Mouse (Mus musculus): ENCODE results near the gene Lgals8.
"Not testable (repeated sequence)": the region's sequence is repeated elsewhere in the genome, so short reads cannot be mapped to it uniquely, and the experiment has no call there.

The Lgals8 gene

DNA sequence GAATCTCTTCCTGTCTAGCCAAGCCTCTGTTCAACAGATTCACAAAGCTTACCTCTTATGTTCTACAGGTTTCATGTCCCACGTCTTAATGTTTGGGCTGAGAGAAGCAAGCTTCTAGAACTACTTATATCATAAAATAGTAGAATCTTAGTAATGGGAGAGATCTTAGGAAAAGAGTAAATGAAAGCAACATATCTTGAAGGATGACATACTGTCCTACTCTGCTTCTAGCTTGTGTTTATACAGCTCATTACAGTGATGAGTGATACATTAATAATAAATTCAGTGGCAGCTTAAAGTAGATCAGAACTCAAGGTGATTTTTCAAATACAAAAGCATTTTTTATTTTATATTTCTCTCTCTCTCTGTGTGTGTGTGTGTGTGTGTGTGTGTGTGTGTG is at the start of gene Lgals8:
TSS of gene Lgals8 (minus strand) at position 101 of the 400 bp plus-strand sequence.
- DNase-seq (ENCODE audit: low spot score in 2 of 2), result no peak

DNA sequence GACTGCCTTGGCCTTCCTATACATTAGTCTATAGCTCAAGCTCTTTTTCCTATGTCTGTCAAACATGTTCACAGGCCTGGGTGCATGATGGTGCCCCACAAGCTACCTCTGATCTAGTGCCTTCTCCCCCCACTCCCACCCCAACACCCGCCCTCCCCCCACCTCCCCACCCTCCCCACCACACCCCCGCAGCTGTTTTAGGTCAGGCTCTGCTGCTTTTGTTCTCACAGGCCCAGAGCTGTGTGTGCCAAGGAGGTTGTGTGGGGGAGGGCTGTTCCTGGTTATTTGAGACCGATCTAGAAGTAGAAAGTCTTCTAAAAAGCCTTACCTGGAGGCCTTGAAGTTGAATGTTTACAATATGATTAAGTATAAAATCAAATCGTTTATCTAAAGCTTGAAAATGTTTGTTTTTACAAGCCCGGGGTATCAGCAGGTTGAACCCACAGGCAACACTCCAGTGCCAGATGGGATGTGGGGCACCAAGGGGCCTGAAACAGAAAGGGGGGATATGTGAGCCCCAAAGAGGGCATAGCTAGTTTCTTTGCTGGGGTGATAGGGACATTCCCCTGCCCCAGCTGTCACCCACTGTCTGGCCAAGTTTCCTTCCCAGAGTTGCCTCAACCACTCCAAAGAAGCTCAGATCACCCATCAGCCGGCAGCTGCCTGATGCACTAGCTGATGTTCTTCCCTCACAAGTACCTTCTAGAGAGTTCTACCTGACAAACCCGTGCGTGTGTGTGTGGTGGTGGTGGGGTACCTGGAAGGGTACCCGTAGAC is 46.6 kb upstream of the Lgals8 start:
- DNase-seq (ENCODE audit: low spot score in 2 of 2), result no peak

DNA sequence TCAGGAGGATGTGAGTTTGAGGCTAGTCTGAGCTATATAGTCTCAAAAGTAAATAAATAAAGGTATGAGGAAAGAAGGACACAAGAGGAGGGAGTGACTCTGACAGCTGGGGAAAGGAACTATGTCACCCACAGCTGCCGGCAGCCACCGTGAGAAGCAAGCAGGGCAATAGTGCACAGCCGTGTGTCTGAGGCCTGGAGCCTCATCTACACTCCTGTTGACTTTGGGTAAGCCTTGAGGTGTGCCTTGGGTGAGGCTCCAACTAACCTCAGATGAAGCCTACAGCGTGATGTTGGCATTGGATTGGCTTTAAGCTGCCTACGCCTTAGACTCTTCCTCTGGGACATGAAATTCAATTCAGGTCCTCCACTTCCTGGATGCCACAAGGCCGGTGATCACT is 45.3 kb upstream of the Lgals8 start:
- no peak for DNase-seq (ENCODE audit: low spot score in 2 of 2)

DNA sequence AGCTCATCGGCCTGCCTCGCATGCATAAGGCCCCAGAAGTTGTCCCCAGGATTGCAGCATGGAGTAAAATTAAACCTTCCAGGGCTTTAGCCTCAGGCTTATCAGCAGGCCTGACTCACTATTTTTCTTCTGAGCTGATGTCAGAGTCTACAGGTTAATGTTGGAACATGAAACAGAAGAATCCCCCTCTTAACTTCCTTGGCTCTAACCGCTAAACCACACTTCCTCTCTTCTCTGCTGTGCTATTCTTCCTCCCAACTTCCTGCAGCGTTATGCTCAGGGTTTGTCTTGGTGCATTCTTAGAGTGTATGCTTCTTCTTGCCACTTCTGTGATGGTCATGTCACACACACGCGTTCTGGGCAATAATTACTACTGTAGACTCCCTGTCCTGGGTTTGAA is 42.7 kb upstream of the Lgals8 start:
- DNase-seq (ENCODE audit: low spot score in 2 of 2), result no peak

DNA sequence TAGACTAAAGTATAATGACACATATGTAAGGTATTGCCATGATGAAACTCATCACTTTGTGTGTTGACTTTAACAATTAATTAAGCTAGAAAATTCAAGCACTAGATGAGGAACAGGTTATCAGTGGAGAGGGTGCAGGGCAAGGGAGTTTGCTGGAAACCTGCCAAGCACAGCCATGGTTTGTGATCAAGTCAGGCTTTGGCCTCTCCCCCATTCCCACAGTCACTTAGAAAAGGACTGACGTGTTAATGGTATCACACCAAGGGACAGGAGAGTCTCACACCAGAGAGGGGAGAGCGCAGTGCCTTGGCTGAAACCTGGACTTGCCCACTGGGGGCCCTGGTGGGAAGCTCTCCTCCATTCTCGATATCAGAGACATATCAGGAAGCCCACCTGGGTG is 40.6 kb upstream of the Lgals8 start:
- no peak for DNase-seq (ENCODE audit: low spot score in 2 of 2)

DNA sequence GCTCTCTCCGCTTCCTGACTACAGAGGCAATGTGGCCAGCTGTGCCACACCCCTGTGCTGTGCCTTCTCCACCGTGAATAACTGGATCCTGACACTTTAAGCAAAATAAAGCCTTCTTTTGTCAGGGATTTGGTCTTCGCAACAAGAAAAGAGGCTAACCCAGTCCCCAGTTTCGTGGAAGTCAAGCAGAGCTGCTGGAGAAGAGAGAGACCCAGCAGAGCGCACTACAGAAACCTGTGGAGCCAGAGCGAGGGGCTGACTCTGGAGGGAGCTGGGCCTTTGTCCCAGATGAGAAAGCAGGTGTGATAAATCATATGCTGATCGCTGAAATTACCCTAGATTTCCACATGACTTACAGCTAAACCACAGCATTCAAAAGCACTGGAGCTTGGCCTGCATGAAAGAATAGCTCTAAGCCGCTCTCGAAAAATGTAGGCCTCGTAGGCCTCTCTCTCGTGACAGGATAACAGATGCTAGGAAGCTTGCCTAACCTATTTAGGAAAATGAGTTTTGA is 38.6 kb upstream of the Lgals8 start:
- no peak for DNase-seq (ENCODE audit: low spot score in 2 of 2)

DNA sequence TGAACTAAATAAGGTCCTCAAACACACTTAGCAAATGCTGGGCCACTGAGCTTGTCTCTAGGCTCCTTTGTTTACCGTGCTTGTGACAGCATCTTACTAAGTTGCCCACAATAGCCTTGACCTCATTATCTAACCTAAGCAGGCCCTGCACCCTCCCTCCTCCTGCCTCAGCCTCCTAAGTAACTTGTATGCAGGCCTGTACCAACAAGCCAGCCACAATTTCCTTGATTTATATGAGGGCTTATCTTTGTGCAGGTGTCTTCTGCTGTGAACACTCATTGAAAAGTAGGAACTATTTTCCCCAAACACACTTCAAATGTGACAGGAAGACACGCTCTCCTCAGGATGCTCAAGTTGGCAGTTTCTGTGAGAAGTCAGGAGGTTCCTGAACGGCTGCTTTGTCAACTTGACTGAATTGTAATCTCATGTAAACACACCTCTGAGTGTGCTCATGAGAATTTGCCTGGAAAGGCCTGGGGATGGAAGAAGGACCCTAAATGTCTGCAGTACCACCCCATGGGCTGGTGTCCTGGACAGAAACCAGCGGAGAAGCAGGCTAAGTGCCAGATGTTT is 38.0 kb upstream of the Lgals8 start:
- no peak for DNase-seq (ENCODE audit: low spot score in 2 of 2)

DNA sequence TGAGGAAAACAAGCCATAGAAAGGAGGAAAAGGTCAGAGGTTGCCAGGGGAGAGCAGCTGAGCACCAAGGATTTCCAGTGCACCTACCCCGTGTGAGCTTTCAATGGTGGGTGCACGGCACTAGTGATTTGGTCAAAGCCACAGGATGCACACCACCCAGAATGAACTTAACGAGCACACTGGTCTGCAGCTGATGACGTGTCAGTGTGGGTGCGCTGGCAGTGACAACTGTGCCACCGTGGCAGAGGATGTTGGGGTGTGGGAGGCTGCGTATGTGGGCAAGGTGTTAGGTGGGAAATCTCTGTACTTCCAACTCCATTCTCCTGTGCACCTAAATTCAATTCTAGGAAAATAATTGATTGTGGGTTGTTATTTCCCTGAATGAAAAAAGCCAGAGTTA is 34.4 kb upstream of the Lgals8 start:
- no peak for DNase-seq (ENCODE audit: low spot score in 2 of 2)

DNA sequence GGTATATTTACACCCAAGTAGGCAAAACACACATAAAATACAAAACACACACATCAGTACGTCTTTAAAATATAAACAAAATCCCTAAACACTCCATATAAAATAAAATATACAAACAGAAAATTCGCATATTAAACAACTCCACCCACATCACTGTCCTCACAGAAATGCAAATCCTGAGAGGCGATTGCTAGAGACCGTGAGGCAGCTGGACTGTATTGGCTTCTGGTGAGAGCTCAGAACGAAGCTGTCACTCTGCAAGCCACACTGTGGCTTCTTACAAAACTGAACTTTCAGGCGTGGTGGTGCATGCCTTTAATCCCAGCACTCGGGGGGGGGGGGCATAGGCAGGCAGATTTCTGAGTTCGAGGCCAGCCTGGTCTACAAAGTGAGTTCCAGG is 33.1 kb upstream of the Lgals8 start:
- no peak for DNase-seq (ENCODE audit: low spot score in 2 of 2)

DNA sequence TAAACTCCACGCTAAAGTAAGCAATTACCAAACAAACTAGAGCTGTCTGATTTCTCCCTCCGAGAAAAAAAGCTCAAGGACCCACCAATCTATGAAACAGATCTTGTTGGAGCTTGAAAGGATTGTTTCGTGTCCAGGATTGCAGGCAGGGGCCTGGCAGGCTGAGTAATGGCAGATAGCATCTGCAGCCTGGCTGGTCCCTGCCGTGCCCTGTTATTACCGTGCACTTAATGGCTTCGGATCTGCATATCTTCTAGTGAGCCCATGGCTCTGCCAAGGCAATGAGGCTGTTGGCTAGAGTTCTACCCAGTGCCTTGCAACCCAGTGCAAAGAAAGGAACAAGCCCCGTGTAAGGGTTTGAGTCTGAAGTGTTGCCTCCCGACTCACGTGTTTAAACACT is 30.0 kb upstream of the Lgals8 start:
- no peak for DNase-seq (ENCODE audit: low spot score in 2 of 2)

DNA sequence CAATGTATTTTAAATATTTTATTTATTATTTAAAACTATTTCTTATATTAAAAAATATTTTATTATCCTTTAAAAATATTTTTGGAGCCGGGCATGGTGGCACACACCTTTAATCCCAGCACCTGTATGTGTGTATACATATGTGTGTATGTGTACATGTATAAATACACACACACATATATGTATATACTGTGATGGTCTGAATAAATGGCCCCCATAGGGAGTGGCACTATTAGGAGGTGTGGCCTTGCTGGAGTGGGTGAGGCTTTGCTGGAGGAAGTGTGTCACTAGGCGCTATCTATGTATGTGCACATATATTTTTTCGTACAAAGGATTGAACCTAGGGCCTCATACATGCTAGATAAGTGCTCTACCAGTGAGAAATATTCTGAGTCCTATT is 27.8 kb upstream of the Lgals8 start:
- no peak for DNase-seq (ENCODE audit: low spot score in 2 of 2)

DNA sequence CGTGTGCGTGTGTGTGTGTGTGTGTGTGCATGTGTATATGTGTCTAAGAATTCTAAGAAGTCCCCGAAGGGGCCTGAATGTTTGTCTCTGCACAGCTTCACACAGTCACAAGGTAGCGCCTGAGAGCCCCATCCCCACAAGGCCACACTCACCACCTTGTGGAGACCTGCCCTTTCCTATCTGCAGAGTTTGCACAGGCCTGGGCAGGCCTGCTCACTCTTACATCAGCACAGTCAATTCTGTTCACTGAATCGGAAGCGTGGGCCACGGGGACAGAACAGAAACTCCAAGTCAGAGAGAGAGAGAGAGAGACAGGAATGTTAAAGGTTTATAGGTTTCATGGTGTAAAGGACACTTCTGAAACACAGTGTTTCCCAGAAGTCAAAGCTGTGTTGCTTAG is 20.9 kb upstream of the Lgals8 start:
- no peak for DNase-seq (ENCODE audit: low spot score in 2 of 2)

DNA sequence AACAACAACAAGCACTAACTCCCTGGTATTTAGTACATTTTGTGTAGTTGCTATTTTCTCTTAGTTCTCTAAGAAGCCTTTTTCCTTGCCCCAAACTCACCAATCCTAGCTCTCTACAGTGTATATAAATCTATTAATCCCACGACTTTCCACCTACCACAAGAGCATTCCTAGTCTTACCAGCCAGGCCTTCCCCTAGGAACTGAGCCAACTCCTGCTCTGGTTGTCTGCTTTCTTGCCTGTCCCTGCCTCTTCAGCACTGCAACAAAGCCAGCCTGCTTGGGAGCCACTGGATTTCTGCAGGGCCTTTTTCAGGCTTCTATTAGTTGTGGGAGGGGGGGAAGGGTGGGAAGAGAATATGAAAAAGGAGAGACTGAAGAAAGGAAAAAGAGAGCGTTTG is 20.5 kb upstream of the Lgals8 start:
- no peak for DNase-seq (ENCODE audit: low spot score in 2 of 2)

DNA sequence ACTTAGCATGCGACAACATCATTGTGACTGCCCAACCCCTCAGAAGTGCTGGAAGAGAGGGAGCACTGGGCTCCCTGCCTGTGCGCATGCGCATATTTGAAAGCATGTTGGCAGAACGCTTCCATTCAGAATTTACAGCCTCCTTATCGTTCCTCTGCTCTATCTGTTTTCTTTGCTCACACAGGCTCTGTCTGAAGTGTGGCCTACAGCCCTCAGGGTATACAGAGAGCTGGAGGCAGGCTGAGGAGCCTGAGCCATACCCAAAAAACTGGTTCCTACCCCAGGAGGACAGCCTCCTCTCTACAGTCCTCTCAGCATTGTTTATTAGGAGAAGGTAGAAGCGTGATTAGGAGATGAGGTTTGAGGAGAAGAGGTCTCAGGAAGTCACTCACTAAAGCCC is 15.1 kb upstream of the Lgals8 start:
- no peak for DNase-seq (ENCODE audit: low spot score in 2 of 2)

DNA sequence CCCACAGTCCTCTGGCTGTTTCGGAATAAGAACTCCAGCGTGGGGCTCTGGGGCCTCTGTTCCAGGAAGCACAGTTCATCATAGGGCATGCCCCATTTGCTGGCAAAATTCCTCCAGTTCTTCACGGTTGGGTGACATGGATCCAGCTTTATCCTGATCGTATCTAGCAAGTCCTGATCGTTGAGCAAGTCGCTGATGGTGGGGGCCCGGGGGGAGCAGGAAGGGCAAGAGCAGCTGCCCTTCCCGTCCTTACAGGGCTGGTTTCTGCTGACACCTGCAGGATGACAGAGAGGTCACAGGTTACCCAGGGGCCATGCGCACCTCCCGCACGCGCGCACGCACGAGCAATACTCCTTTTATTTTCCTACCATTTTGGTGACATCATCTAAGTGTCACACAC is 13.6 kb upstream of the Lgals8 start:
- DNase-seq (ENCODE audit: low spot score in 2 of 2), result no peak

DNA sequence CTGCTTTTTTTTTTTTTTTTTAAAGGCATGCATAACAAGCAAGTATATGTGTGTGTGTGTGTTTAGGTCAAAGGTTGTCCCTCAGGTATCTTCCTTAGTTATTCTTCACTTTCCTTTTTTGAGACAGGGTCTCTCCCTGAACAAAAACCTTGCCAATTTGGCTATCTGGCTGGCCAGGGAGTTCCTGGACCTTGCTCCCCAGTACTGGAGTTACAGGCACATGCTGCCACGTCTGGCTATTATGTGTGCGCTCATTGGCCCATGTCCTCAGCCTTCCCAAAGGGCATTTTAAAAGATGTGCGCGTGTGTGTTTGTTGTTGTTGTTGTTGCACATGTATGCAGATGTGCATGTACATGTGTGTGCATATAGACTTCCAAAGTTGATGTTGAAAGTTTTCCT is 12.1 kb upstream of the Lgals8 start:
- DNase-seq (ENCODE audit: low spot score in 2 of 2), result no peak

DNA sequence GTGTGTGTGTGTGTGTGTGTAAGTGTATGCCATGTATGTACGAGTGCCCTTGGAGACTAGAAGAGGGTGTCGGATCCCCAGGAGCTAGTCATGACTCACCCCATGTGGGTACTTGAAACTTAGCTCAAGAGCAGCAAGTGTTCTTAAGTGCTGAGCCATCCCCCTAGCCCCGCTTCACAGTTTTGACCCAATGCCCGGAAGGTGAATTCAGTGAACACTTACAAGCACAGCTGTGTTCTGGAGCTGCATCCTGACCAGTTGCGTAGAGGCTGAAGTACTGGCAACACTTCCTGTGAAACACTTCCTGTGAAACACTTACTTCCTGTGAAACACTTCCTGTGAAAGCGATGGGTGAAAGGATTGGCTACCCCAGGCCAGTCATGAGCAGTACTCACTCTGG is 10.5 kb upstream of the Lgals8 start:
- no peak for DNase-seq (ENCODE audit: low spot score in 2 of 2)

DNA sequence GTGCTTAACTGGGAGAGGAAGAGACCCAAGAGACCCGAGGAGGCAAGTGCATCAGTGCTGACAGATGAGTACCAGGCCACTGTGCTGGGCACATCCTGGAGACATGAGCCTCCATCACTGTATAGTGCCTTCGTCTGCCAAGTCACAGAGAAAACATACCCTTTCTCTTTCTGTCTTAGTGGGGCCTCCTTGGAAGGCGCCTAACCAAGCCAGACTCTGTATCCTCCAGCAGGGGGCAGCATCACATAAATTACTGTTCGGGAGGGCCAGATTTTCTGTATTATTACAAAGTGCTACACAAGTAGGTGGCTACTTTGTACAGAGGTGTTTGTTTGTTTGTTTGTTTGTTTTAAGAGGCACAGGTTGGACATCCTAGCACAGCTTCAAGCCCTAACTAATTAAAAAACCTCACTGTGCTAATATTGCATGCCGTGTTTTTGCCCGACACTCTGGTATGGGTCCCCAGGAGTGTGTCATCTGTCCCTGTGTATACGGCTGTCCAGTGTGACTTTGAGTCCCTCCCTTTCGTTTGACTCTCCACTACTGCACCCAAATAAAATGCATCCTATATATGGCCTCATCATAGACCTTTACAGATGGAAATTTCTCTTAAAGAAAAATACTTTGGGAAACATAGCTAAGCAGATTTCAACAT is 9.1 kb upstream of the Lgals8 start:
- peak; percentile 36 to 75 for DNase-seq (ENCODE audit: low spot score in 2 of 2)

DNA sequence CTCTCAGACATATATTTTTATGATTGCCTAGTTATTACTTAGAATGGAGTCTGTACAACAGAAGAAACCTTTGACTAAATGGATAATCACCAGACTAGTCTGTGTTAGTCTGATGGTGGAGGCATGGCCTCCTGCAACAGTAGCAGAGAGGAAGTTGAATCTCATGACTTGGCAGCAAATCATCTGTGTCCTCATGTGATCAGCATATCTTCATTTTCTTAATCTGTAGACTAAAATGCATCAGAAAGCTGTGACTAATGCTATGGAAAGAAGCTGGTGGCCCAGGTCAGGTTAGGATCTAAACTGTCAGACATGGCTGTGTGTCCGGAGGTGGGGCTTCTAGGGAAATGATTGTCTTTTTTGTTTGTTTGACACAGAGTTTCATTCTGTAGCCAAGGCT is 3.7 kb upstream of the Lgals8 start:
- no peak for DNase-seq (ENCODE audit: low spot score in 2 of 2)

DNA sequence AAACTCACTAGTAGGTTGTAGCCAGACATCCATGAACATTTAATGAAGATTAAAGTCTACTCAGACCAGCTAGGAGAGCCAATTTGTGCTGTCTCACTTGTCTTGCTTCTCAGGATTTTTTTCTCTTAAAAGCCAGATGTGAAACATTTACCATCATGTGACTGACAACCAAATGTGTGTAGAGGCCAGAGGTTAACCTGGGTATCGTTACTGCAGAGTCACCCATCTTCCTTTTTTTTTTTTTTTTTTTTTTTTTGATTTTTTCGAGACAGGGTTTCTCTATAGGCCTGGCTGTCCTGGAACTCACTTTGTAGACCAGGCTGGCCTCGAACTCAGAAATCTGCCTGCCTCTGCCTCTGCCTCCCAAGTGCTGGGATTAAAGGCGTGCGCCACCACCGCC is 585 bp downstream of the Lgals8 start:
- not testable (repeated sequence) for DNase-seq (ENCODE audit: low spot score in 2 of 2)

DNA sequence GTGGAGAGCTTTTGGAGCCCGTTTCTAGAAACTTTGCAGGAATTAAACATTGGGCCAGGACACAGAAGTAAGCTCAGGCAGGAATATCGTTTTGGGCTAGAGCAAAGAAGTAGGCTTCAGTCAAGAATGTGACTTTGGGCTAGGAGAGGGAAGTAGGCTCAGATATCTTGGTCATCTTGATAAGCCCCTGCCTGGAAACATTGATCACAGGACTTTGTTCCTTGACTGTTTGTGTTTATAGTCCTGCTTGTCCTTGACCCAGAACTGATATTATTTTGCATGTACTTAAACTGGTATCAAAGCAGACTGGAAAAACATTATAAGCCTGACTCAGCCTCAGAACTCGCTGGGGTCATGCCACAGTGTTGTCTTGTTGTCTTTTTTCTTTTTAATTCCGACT is 2.1 kb downstream of the Lgals8 start:
- DNase-seq (ENCODE audit: low spot score in 2 of 2), result no peak

DNA sequence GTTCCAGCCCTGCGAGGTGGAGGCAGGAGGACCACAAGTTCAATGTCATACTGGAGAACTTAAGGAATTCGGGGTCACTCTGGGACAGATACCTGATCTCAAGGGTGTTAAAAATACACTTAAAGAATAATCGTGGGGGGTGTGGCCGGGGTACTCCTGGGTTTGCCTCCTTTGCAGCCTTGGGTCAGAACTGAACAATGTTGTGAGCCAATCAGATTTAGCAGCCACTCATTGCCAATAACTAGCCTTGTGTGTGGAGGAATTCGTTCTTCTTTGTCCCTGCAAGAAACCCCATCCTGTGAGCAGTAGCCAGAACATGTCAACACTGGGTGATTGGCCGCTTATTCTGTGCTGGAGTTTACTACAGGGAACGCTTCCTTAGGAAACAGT is 3.0 kb downstream of the Lgals8 start:
- no peak for DNase-seq (ENCODE audit: low spot score in 2 of 2)

All from frontal cortex, postnatal 10 days (tissue).